Mouse (Mus musculus) heart, adult 11 months (tissue): ENCODE measurements around the gene Nr4a3.
A peak's percentile ranks its signal among the peaks of the same experiment; 100 is the strongest.

ENCODE experiments used
- DNase-seq: peaks from one replicate; pipeline ENCODE4 v3.0.0; 2022

Gene Nr4a3

GRCm38 (mm10) chr4:48044491-48045211, at the start of gene Nr4a3:
Gene Nr4a3, plus strand, starts transcription at chr4:48045153.
- DNase-seq: peak; percentile 99

GRCm38 (mm10) chr4:48002969-48003368, 42.0 kb upstream of the Nr4a3 start:
- DNase-seq: no peak

GRCm38 (mm10) chr4:48003456-48003855, 41.5 kb upstream of the Nr4a3 start:
- no peak for DNase-seq

- no peak for DNase-seq
Measured at GRCm38 (mm10) chr4:48006355-48006754, 38.6 kb upstream of the Nr4a3 start.

- no peak for DNase-seq
Measured at GRCm38 (mm10) chr4:48012209-48012608, 32.7 kb upstream of the Nr4a3 start.

GRCm38 (mm10) chr4:48022966-48023365, 22.0 kb upstream of the Nr4a3 start:
- peak; percentile 58 for DNase-seq

- DNase-seq: peak; percentile 66
Measured at GRCm38 (mm10) chr4:48029652-48030051, 15.3 kb upstream of the Nr4a3 start.

- DNase-seq: peak; percentile 80
Measured at GRCm38 (mm10) chr4:48034287-48034686, 10.7 kb upstream of the Nr4a3 start.

GRCm38 (mm10) chr4:48037646-48038045, 7.3 kb upstream of the Nr4a3 start:
- DNase-seq: no peak

GRCm38 (mm10) chr4:48038847-48039246, 6.1 kb upstream of the Nr4a3 start:
- DNase-seq: peak; percentile 83

GRCm38 (mm10) chr4:48039736-48040135, 5.2 kb upstream of the Nr4a3 start:
- peak; percentile 83 for DNase-seq

GRCm38 (mm10) chr4:48042466-48042785, 2.5 kb upstream of the Nr4a3 start:
- DNase-seq: no peak

- peak; percentile 100 for DNase-seq
Measured at GRCm38 (mm10) chr4:48042786-48043701, 1.9 kb upstream of the Nr4a3 start.

GRCm38 (mm10) chr4:48044141-48044490, 837 bp upstream of the Nr4a3 start:
- no peak for DNase-seq

GRCm38 (mm10) chr4:48045281-48045720, 348 bp downstream of the Nr4a3 start:
- DNase-seq: peak; percentile 96

- DNase-seq: peak; percentile 95
Measured at GRCm38 (mm10) chr4:48045721-48046460, 938 bp downstream of the Nr4a3 start.

- DNase-seq: peak; percentile 93
Measured at GRCm38 (mm10) chr4:48046461-48046901, 1.5 kb downstream of the Nr4a3 start.

GRCm38 (mm10) chr4:48047136-48047765, 2.3 kb downstream of the Nr4a3 start:
- peak; percentile 94 for DNase-seq

- DNase-seq: peak; percentile 93
Measured at GRCm38 (mm10) chr4:48047766-48048371, 2.9 kb downstream of the Nr4a3 start.

- peak; percentile 71 for DNase-seq
Measured at GRCm38 (mm10) chr4:48048456-48049315, 3.7 kb downstream of the Nr4a3 start.

GRCm38 (mm10) chr4:48050020-48050419, 5.1 kb downstream of the Nr4a3 start:
- DNase-seq: peak; percentile 54
